Mouse (Mus musculus) testis, adult 2 months (tissue): ENCODE measurements at regions not wholly inside any gene's neighbourhood (a gene's known extent, or its start where the extent isn't known, plus 50 kb on each side); places are given as distances from the start of the nearest gene placed in this dataset.

Experiments
- CTCF ChIP-seq: fragments of 200-500 bp; IDR thresholded peaks from 2 replicates; pipeline ENCODE4 v1.5.1; 2012; ENCODE audit warnings: low read depth, mild to moderate bottlenecking, inconsistent platforms, low read length, moderate library complexity; ENCODE audit not compliant: control insufficient read depth, insufficient read depth, insufficient replicate concordance
- POLR2A ChIP-seq: fragments of 200-500 bp; IDR thresholded peaks from 2 replicates; pipeline ENCODE4 v1.6.1; 2012; ENCODE audit warnings: low read depth, mild to moderate bottlenecking, inconsistent platforms, low read length, moderate library complexity; ENCODE audit not compliant: control insufficient read depth

DNA sequence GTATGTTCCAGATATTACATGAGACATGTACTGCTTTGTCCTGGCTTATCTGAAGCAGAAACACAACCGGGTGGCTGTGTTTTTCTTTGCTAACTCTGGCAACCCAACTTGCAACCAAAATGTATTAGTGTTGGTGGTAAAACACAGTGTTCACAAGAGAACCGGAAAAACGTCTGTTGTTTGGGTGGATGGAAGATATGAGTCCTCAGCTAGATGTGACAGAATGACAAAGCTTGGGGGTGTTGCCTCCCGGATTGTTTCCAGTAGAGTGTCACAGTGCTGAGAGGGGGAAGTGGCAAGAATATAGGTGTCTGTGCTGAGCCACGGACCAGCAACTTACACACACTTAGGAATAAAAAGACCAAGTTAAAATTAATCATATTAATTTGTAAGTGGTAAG, 643.5 kb downstream of the Zfp706 start:
- TF ChIP-seq CTCF (no peak), POLR2A (no peak)
